Comparison of ENCODE assay signal across 25 mouse cellular contexts in genomic region chr2:118941341-118941740, GRCm38 (mm10).
"Had no signal": no experiment of that assay in that cellular context is flagged by ENCODE, and none has a peak within 500 bp of the region (broad histone marks: within the 10 kb centered on the region; RNA-seq: fewer than 3 reads in every experiment).

No protein-coding gene starts in this region.

- DNase-seq: gastrocnemius, postnatal 14 days; gastrocnemius, postnatal 36 days; heart, adult 11 months; heart, adult 2 months; heart, postnatal 14 days; heart, postnatal 36 days; kidney, adult 11 months; kidney, adult 2 months; kidney, adult 9 months; kidney, postnatal 14 days; kidney, postnatal 36 days; liver had no signal

- H3K9me3 ChIP-seq: heart, embryonic 13.5 days; heart, embryonic 15.5 days; hindbrain, embryonic 12.5 days; hindbrain, embryonic 15.5 days; kidney, embryonic 15.5 days; limb, embryonic 10.5 days; limb, embryonic 12.5 days had no signal

- H3K4me1 ChIP-seq: heart, embryonic 13.5 days; heart, embryonic 15.5 days; hindbrain, embryonic 12.5 days; hindbrain, embryonic 15.5 days; kidney, embryonic 15.5 days had no signal

- H3K27me3 ChIP-seq: heart, embryonic 13.5 days; heart, embryonic 15.5 days; hindbrain, embryonic 12.5 days; hindbrain, embryonic 15.5 days; limb, embryonic 12.5 days had no signal

- H3K36me3 ChIP-seq: heart, embryonic 13.5 days; heart, embryonic 15.5 days; hindbrain, embryonic 12.5 days; hindbrain, embryonic 15.5 days; kidney, embryonic 15.5 days; limb, embryonic 10.5 days; limb, embryonic 12.5 days had no signal

- ATAC-seq: hindbrain, postnatal 0 days; intestine, embryonic 16.5 days had no signal

- H3K9ac ChIP-seq: heart, embryonic 13.5 days; heart, embryonic 15.5 days; hindbrain, embryonic 12.5 days; hindbrain, embryonic 15.5 days; kidney, embryonic 15.5 days; limb, embryonic 12.5 days had no signal

- H3K4me3 ChIP-seq: heart, adult 2 months; heart, embryonic 13.5 days; heart, embryonic 15.5 days; hindbrain, embryonic 12.5 days; hindbrain, embryonic 15.5 days; kidney, embryonic 15.5 days; layer of hippocampus, adult 2 months; left cerebral cortex, adult 2 months; limb, embryonic 10.5 days; limb, embryonic 12.5 days had no signal

- H3K4me2 ChIP-seq: heart, embryonic 11.5 days; heart, embryonic 13.5 days; heart, embryonic 15.5 days; hindbrain, embryonic 12.5 days; hindbrain, embryonic 15.5 days; kidney, embryonic 15.5 days; limb, embryonic 12.5 days had no signal

- H3K27ac ChIP-seq: heart, adult 2 months; heart, embryonic 13.5 days; heart, embryonic 15.5 days; hindbrain, embryonic 12.5 days; hindbrain, embryonic 15.5 days; hindbrain, postnatal 0 days; kidney, embryonic 15.5 days; kidney, postnatal 0 days; layer of hippocampus, adult 2 months; left cerebral cortex, adult 2 months; limb, embryonic 10.5 days; limb, embryonic 12.5 days had no signal
